Mouse (Mus musculus): Measurements from ENCODE around the gene Otulinl. TPM values are rescaled to one million over a fixed set of nuclear protein-coding genes. Genes with fewer than 3 reads are reported as not detected.

Otulinl gene
- total and polyA plus RNA-seq, 3 experiments, result not detected

DNA sequence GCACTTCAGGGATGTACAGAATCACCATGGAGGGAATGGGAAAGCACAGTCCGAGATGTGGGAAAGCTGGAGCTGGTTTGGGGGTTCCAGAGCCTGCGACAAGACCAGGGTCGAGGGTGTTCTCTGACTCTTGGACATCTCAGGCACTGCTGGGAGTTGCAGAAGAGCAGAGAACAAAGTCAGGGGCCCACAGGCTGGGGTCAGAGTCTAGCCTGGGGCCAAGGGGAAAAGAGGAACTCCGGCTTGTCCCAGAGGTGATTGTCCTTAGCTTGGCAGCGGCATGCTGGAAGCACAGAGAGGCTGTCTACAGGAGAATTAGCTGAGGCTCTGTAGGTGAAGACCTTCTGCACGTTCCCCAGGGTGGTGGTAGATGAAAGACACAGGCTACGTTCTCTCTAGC, 37.3 kb upstream of the Otulinl start:
- no peak overlapping the region for H3K4me3 ChIP-seq (ENCODE audit: low read depth, low read length)
- H3K9me3 ChIP-seq (replicated peaks), result no peaks in the 10 kb centered on the region
- ATAC-seq (ENCODE audit: extremely low read depth, insufficient number of reproducible peaks, low FRiP score, poor library complexity, severe bottlenecking) (no peak), DNase-seq (ENCODE audit: low spot score) (no peak)
- H3K4me1 ChIP-seq (ENCODE audit: insufficient read depth, low read depth, low read length), result no peaks in the 10 kb centered on the region
- TF ChIP-seq CTCF (IDR thresholded peaks at IDR 0.05; ENCODE audit: low read depth, low read length), result no peak
- TF ChIP-seq GATA2 (IDR thresholded peaks at IDR 0.05; ENCODE audit: borderline replicate concordance, low read depth, low read length), result no peak
- no peak for TF ChIP-seq TAL1 (conservative IDR thresholded peaks at IDR 0.05; ENCODE audit: low read depth, low read length)
- TF ChIP-seq POLR2AphosphoS5 (IDR thresholded peaks at IDR 0.05; ENCODE audit: insufficient replicate concordance, low read depth, low read length), result no peak
- no peak for TF ChIP-seq GATA1 (IDR thresholded peaks at IDR 0.05; ENCODE audit: borderline replicate concordance, low read length)
- no peaks in the 10 kb centered on the region for H3K27me3 ChIP-seq (ENCODE audit: insufficient read depth, low read length)
- H3K36me3 ChIP-seq (replicated peaks), result no peaks in the 10 kb centered on the region

DNA sequence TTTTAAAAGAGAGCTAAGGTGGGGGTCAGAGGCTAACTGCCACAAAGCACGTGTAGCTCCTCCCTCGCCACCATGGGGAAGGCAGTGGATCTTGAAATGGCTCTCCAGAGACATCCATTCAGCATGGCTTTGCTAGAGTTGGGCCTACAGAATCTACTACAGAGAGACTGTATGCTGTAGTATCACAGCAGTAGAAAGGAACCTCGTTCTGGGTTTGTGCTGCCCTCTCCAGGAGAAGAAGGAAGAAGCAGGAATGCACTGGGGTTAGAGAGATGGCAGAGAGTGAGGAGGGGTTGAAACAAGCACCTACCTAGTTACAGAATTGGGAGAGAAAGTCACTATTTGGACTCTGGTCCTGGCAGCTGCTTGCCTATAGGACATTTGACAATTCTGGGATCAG, 34.0 kb upstream of the Otulinl start:
- Histone ChIP-seq H3K27me3 (ENCODE audit: insufficient read depth, low read length) (no peaks in the 10 kb centered on the region), H3K4me1 (ENCODE audit: insufficient read depth, low read depth, low read length) (no peaks in the 10 kb centered on the region), H3K4me3 (ENCODE audit: low read depth, low read length) (no peak overlapping the region), H3K9me3 (replicated peaks) (no peaks in the 10 kb centered on the region), H3K36me3 (replicated peaks) (no peaks in the 10 kb centered on the region)
- DNase-seq (ENCODE audit: low spot score) (no peak), ATAC-seq (ENCODE audit: extremely low read depth, insufficient number of reproducible peaks, low FRiP score, poor library complexity, severe bottlenecking) (no peak)
- TF ChIP-seq GATA1 (IDR thresholded peaks at IDR 0.05; ENCODE audit: borderline replicate concordance, low read length), result no peak
- no peak for TF ChIP-seq TAL1 (conservative IDR thresholded peaks at IDR 0.05; ENCODE audit: low read depth, low read length)
- TF ChIP-seq CTCF (IDR thresholded peaks at IDR 0.05; ENCODE audit: low read depth, low read length), result no peak
- no peak for TF ChIP-seq POLR2AphosphoS5 (IDR thresholded peaks at IDR 0.05; ENCODE audit: insufficient replicate concordance, low read depth, low read length)
- TF ChIP-seq GATA2 (IDR thresholded peaks at IDR 0.05; ENCODE audit: borderline replicate concordance, low read depth, low read length), result no peak

DNA sequence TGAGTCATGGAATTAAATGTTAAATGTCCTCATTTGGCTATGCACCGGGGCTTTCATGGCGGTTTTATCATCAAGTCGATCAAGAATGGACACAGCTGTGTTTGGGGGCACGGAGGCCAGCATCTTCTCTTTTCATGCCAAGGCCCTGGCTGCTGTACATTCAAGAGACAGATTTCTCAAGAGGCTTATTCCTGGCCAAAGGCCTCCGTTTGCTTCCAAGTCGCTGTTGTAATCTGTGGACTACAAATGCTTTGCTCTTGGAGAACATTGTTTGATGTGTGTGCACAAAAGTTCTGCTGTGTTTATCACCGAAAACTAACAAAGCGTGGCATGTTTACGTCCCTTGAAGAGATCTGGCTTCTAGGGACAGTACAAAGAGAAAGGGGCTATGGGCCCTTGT, 29.3 kb upstream of the Otulinl start:
- Histone ChIP-seq H3K9me3 (replicated peaks) (no peaks in the 10 kb centered on the region), H3K4me1 (ENCODE audit: insufficient read depth, low read depth, low read length) (no peaks in the 10 kb centered on the region), H3K36me3 (replicated peaks) (no peaks in the 10 kb centered on the region), H3K27me3 (ENCODE audit: insufficient read depth, low read length) (no peaks in the 10 kb centered on the region), H3K4me3 (ENCODE audit: low read depth, low read length) (no peak overlapping the region)
- DNase-seq (ENCODE audit: low spot score) (no peak), ATAC-seq (ENCODE audit: extremely low read depth, insufficient number of reproducible peaks, low FRiP score, poor library complexity, severe bottlenecking) (no peak)
- TF ChIP-seq GATA1 (IDR thresholded peaks at IDR 0.05; ENCODE audit: borderline replicate concordance, low read length), result no peak
- no peak for TF ChIP-seq CTCF (IDR thresholded peaks at IDR 0.05; ENCODE audit: low read depth, low read length)
- TF ChIP-seq TAL1 (conservative IDR thresholded peaks at IDR 0.05; ENCODE audit: low read depth, low read length), result no peak
- no peak for TF ChIP-seq POLR2AphosphoS5 (IDR thresholded peaks at IDR 0.05; ENCODE audit: insufficient replicate concordance, low read depth, low read length)
- no peak for TF ChIP-seq GATA2 (IDR thresholded peaks at IDR 0.05; ENCODE audit: borderline replicate concordance, low read depth, low read length)

DNA sequence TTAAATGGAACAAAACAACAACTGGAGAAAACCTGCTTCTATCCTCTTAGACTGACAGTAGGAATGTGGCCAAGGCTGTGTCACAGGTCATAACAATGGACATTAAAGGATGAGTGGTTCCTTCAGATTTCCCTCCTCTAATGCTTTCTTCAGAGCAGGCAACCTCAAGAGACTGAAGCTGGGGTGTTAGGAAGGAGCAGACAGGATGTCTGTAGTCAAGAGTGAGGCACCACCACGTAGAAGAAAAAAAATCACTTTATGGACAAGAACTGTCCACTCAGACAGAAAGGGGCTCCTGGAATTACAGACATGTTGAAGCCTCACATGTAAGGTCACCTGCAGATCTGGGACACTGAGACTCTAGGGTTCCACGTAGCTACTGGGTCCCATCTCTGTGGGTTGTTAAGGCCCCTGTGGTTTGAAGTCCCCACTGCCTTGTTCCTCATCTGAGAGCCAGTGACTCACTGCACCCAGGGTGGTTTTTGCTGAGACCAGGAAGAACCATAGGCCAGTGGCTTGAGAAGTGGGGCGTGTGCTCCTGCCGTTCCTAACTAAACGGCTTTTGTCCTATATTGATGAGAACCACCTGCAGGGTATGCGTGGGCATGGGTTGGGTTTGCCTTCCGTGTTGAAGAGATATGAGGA, 27.7 kb upstream of the Otulinl start:
- no peak for ATAC-seq (ENCODE audit: extremely low read depth, insufficient number of reproducible peaks, low FRiP score, poor library complexity, severe bottlenecking)
- Histone ChIP-seq H3K4me3 (ENCODE audit: low read depth, low read length) (no peak overlapping the region), H3K4me1 (ENCODE audit: insufficient read depth, low read depth, low read length) (no peaks in the 10 kb centered on the region), H3K36me3 (replicated peaks) (no peaks in the 10 kb centered on the region), H3K27me3 (ENCODE audit: insufficient read depth, low read length) (no peaks in the 10 kb centered on the region), H3K9me3 (replicated peaks) (no peaks in the 10 kb centered on the region)
- no peak for DNase-seq (ENCODE audit: low spot score)
- TF ChIP-seq CTCF (IDR thresholded peaks at IDR 0.05; ENCODE audit: low read depth, low read length) (no peak), GATA1 (IDR thresholded peaks at IDR 0.05; ENCODE audit: borderline replicate concordance, low read length) (no peak), GATA2 (IDR thresholded peaks at IDR 0.05; ENCODE audit: borderline replicate concordance, low read depth, low read length) (no peak), POLR2AphosphoS5 (IDR thresholded peaks at IDR 0.05; ENCODE audit: insufficient replicate concordance, low read depth, low read length) (no peak), TAL1 (conservative IDR thresholded peaks at IDR 0.05; ENCODE audit: low read depth, low read length) (no peak)

DNA sequence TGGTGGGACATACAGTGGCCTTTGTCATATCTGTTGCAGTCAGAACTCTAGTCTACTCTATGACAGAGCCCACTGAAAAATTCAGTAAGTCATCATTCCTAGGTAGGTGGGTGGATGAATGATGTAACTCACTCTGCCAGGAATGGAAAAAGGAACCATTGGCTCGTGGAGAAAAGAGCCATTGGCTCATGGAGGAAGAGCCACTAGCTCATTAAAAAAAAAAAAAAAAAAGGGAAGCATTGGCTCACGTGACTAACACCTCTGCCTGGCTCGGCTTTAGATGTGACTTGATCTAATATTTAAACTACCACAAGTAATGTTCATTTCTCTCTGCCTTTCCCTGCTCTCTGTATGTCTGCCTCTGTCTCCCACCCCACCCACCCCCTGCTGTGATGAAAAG, 27.1 kb upstream of the Otulinl start:
- Histone ChIP-seq H3K4me3 (ENCODE audit: low read depth, low read length) (no peak overlapping the region), H3K9me3 (replicated peaks) (no peaks in the 10 kb centered on the region), H3K27me3 (ENCODE audit: insufficient read depth, low read length) (no peaks in the 10 kb centered on the region), H3K4me1 (ENCODE audit: insufficient read depth, low read depth, low read length) (no peaks in the 10 kb centered on the region), H3K36me3 (replicated peaks) (no peaks in the 10 kb centered on the region)
- no peak for ATAC-seq (ENCODE audit: extremely low read depth, insufficient number of reproducible peaks, low FRiP score, poor library complexity, severe bottlenecking)
- DNase-seq (ENCODE audit: low spot score), result no peak
- no peak for TF ChIP-seq TAL1 (conservative IDR thresholded peaks at IDR 0.05; ENCODE audit: low read depth, low read length)

DNA sequence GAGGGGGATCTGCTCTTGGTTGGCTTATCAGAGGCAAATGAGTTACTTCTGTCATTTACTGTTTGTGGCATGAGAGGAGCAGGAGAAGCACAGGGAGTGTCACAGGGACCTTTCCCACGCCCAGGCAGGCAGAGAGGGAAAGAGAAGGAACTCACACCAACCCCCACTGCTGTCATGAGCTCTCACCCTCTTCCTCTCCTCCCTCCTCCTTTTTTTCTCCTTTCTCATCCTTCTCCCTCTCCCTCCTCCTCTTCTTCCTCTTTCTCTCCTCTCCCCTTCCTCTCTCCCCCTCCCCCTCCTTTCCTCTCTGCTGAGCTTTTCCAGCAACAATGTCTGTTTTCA, 21.6 kb upstream of the Otulinl start:
- no peak overlapping the region for H3K4me3 ChIP-seq (ENCODE audit: low read depth, low read length)
- H3K4me1 ChIP-seq (ENCODE audit: insufficient read depth, low read depth, low read length), result no peaks in the 10 kb centered on the region
- TF ChIP-seq GATA2 (IDR thresholded peaks at IDR 0.05; ENCODE audit: borderline replicate concordance, low read depth, low read length), result no peak
- TF ChIP-seq GATA1 (IDR thresholded peaks at IDR 0.05; ENCODE audit: borderline replicate concordance, low read length), result no peak
- no peak for TF ChIP-seq POLR2AphosphoS5 (IDR thresholded peaks at IDR 0.05; ENCODE audit: insufficient replicate concordance, low read depth, low read length)
- TF ChIP-seq TAL1 (conservative IDR thresholded peaks at IDR 0.05; ENCODE audit: low read depth, low read length), result no peak
- TF ChIP-seq CTCF (IDR thresholded peaks at IDR 0.05; ENCODE audit: low read depth, low read length), result no peak
- H3K27me3 ChIP-seq (ENCODE audit: insufficient read depth, low read length), result no peaks in the 10 kb centered on the region; the same call in 1 of the 2 replicates
- DNase-seq (ENCODE audit: low spot score), result no peak
- H3K9me3 ChIP-seq (replicated peaks), result peaks cover 5% of the 10 kb centered on the region
- ATAC-seq (ENCODE audit: extremely low read depth, insufficient number of reproducible peaks, low FRiP score, poor library complexity, severe bottlenecking), result no peak
- H3K36me3 ChIP-seq (replicated peaks), result no peaks in the 10 kb centered on the region
